Mouse (Mus musculus): ENCODE data around the gene Tyrobp.

The Tyrobp gene

GRCm38 (mm10) chr7:30422560-30422959 lies 9.0 kb downstream of the Tyrobp start:
- in situ Hi-C loops (cut with MboI, MseI), result loop anchor here (25.0 kb wide), 1 partner anchor 740 kb away; the partner anchor contains the start of gene Gramd1a

- in situ Hi-C loops (cut with MboI, MseI), result loop anchor here (25.0 kb wide), 1 partner anchor 739 kb away; the partner anchor contains the start of gene Gramd1a
Measured at GRCm38 (mm10) chr7:30423071-30423641, 9.6 kb downstream of the Tyrobp start.

GRCm38 (mm10) chr7:30429327-30429726 lies 15.8 kb downstream of the Tyrobp start:
- in situ Hi-C loops (cut with MboI, MseI), result loop anchor here (5.0 kb wide), 1 partner anchor 57 kb away; no protein-coding TSS in a partner anchor

- in situ Hi-C loops (cut with MboI, MseI), result no loop called here
Measured at GRCm38 (mm10) chr7:30430191-30430590, 16.6 kb downstream of the Tyrobp start.

GRCm38 (mm10) chr7:30431793-30432192 lies 18.2 kb downstream of the Tyrobp start:
- in situ Hi-C loops (cut with MboI, MseI), result no loop called here

- in situ Hi-C loops (cut with MboI, MseI), result no loop called here
Measured at GRCm38 (mm10) chr7:30434238-30434637, 20.7 kb downstream of the Tyrobp start.

GRCm38 (mm10) chr7:30434701-30435100 lies 21.1 kb downstream of the Tyrobp start:
- in situ Hi-C loops (cut with MboI, MseI), result no loop called here

GRCm38 (mm10) chr7:30435156-30435555 lies 21.6 kb downstream of the Tyrobp start:
- in situ Hi-C loops (cut with MboI, MseI), result no loop called here

- in situ Hi-C loops (cut with MboI, MseI), result no loop called here
Measured at GRCm38 (mm10) chr7:30436879-30437278, 23.3 kb downstream of the Tyrobp start.

- in situ Hi-C loops (cut with MboI, MseI), result no loop called here
Measured at GRCm38 (mm10) chr7:30439734-30440133, 26.2 kb downstream of the Tyrobp start.

GRCm38 (mm10) chr7:30440697-30441096 lies 27.1 kb downstream of the Tyrobp start:
- in situ Hi-C loops (cut with MboI, MseI), result no loop called here

GRCm38 (mm10) chr7:30443696-30444095 lies 30.1 kb downstream of the Tyrobp start:
- in situ Hi-C loops (cut with MboI, MseI), result no loop called here

GRCm38 (mm10) chr7:30444154-30444970 lies 30.8 kb downstream of the Tyrobp start:
- in situ Hi-C loops (cut with MboI, MseI), result no loop called here

- in situ Hi-C loops (cut with MboI, MseI), result no loop called here
Measured at GRCm38 (mm10) chr7:30444971-30445751, 31.6 kb downstream of the Tyrobp start, which contains the start of gene Aplp1. Gene Aplp1, minus strand, starts transcription at chr7:30445535.

GRCm38 (mm10) chr7:30450241-30450640 lies 36.7 kb downstream of the Tyrobp start:
- in situ Hi-C loops (cut with MboI, MseI), result no loop called here

GRCm38 (mm10) chr7:30453327-30453726 lies 39.8 kb downstream of the Tyrobp start:
- in situ Hi-C loops (cut with MboI, MseI), result no loop called here

- in situ Hi-C loops (cut with MboI, MseI), result no loop called here
Measured at GRCm38 (mm10) chr7:30453766-30454165, 40.2 kb downstream of the Tyrobp start.

- in situ Hi-C loops (cut with MboI, MseI), result no loop called here
Measured at GRCm38 (mm10) chr7:30454259-30454658, 40.7 kb downstream of the Tyrobp start.

GRCm38 (mm10) chr7:30456487-30456886 lies 42.9 kb downstream of the Tyrobp start:
- in situ Hi-C loops (cut with MboI, MseI), result no loop called here

GRCm38 (mm10) chr7:30456911-30457628 lies 43.5 kb downstream of the Tyrobp start:
- in situ Hi-C loops (cut with MboI, MseI), result no loop called here

- in situ Hi-C loops (cut with MboI, MseI), result no loop called here
Measured at GRCm38 (mm10) chr7:30457629-30458330, 44.2 kb downstream of the Tyrobp start, which contains the start of the genes Kirrel2 and Nphs1. Gene Kirrel2, minus strand, starts transcription at chr7:30457690. Gene Nphs1, plus strand, starts transcription at chr7:30458315.

Measured in T-helper 2 cell (primary cell).